Mouse (Mus musculus) CH12.LX (cell line): ENCODE results near the gene Thrap3. TPM values are rescaled to one million over a fixed set of nuclear protein-coding genes. Genes with fewer than 3 reads are reported as not detected.

Experiments used
- DNase-seq: peaks from one replicate; pipeline ENCODE4 v3.0.0-alpha.2; 2013; ENCODE audit errors: extremely low read depth
- H3K27ac ChIP-seq: 2 replicates; pipeline ENCODE4 v1.5.1; 2012; ENCODE audit warnings: low read depth, mild to moderate bottlenecking, control low read depth, moderate library complexity; ENCODE audit not compliant: insufficient read depth
- H3K27me3 ChIP-seq: replicated peaks from 2 replicates; pipeline ENCODE3; 2012; ENCODE audit warnings: inconsistent platforms
- H3K36me3 ChIP-seq, 2 experiments: replicated peaks in 1 of 2; 2 replicates each; pipeline versions ENCODE3 to v1.6.1; 2012; ENCODE audit warnings: inconsistent platforms in 1 of 2, low read length in 1 of 2, mild to moderate bottlenecking in 1 of 2, mixed read lengths in 1 of 2, moderate library complexity in 1 of 2; ENCODE audit not compliant: control insufficient read depth in 1 of 2, insufficient read depth in 1 of 2
- H3K4me1 ChIP-seq, 2 experiments: 2 replicates each; pipeline ENCODE4 v1.6.1; 2012; ENCODE audit warnings: inconsistent platforms in 1 of 2, moderate library complexity in 1 of 2; ENCODE audit not compliant: insufficient read depth in 2 of 2, control insufficient read depth in 1 of 2
- H3K4me2 ChIP-seq: 2 replicates; pipeline ENCODE4 v1.6.1; 2012; ENCODE audit warnings: low read depth, mild to moderate bottlenecking, control low read depth; ENCODE audit not compliant: poor library complexity, insufficient read depth, severe bottlenecking
- H3K4me3 ChIP-seq, 3 experiments: fragments of 150-350 bp in 1 of 3; sonication (generic) in 1 of 3; replicated peaks in 1 of 3; 2 replicates each; pipeline versions ENCODE3 to v1.5.1; 2011 to 2012; ENCODE audit warnings: low read depth in 2 of 3, low read length in 2 of 3, mild to moderate bottlenecking in 2 of 3, moderate library complexity in 2 of 3, control low read depth in 1 of 3, improper control_type of control experiment in 1 of 3, inconsistent platforms in 1 of 3, mixed read lengths in 1 of 3; ENCODE audit not compliant: poor library complexity in 1 of 3
- H3K79me2 ChIP-seq: replicated peaks from 2 replicates; pipeline ENCODE4 v1.6.1; 2012; ENCODE audit warnings: mild to moderate bottlenecking, moderate library complexity; ENCODE audit not compliant: control insufficient read depth, poor library complexity, insufficient read depth, severe bottlenecking; ENCODE audit errors: extremely low read depth
- H3K9ac ChIP-seq: 2 replicates; pipeline ENCODE4 v1.6.1; 2012; ENCODE audit warnings: low read depth, mild to moderate bottlenecking, control low read depth, moderate library complexity; ENCODE audit not compliant: insufficient read depth
- H3K9me3 ChIP-seq: replicated peaks from 2 replicates; pipeline ENCODE3; 2012; ENCODE audit warnings: low read length, inconsistent platforms, mixed read lengths
- ELF1 ChIP-seq: IDR thresholded peaks from 2 replicates; pipeline ENCODE4 v1.6.1; 2014; ENCODE audit warnings: low read depth, mild to moderate bottlenecking, inconsistent platforms, low read length, improper control_type of control experiment
- ETS1 ChIP-seq: conservative IDR thresholded peaks from 2 replicates; pipeline ENCODE4 v1.6.1; 2012; ENCODE audit warnings: low read depth, mild to moderate bottlenecking, inconsistent platforms, low read length, improper control_type of control experiment, moderate library complexity
- HCFC1 ChIP-seq: IDR thresholded peaks from 2 replicates; pipeline ENCODE4 v1.6.1; 2012; ENCODE audit warnings: low read depth, mild to moderate bottlenecking, inconsistent platforms, low read length, improper control_type of control experiment
- IRF4 ChIP-seq: IDR thresholded peaks from 2 replicates; pipeline ENCODE4 v1.6.1; 2014; ENCODE audit warnings: low read depth, mild to moderate bottlenecking, inconsistent platforms, low read length, improper control_type of control experiment
- JUN ChIP-seq: IDR thresholded peaks from 2 replicates; pipeline ENCODE4 v1.6.1; 2011; ENCODE audit warnings: low read depth, mild to moderate bottlenecking, low read length, improper control_type of control experiment, moderate library complexity; ENCODE audit not compliant: insufficient read depth
- JUND ChIP-seq: conservative IDR thresholded peaks from 2 replicates; pipeline ENCODE4 v1.6.1; 2011; ENCODE audit warnings: low read depth, low read length, improper control_type of control experiment
- KAT2A ChIP-seq: IDR thresholded peaks from 2 replicates; pipeline ENCODE4 v1.6.1; 2012; ENCODE audit warnings: low read length, improper control_type of control experiment, inconsistent platforms; ENCODE audit not compliant: insufficient replicate concordance
- MAX ChIP-seq: IDR thresholded peaks from 2 replicates; pipeline ENCODE4 v1.6.1; 2011; ENCODE audit warnings: low read length, improper control_type of control experiment
- NELFE ChIP-seq: IDR thresholded peaks from 2 replicates; pipeline ENCODE4 v1.6.1; 2011; ENCODE audit warnings: low read depth, low read length, improper control_type of control experiment
- NRF1 ChIP-seq: IDR thresholded peaks from 2 replicates; pipeline ENCODE4 v1.6.1; 2014; ENCODE audit warnings: low read depth, mild to moderate bottlenecking, inconsistent platforms, low read length, improper control_type of control experiment, moderate library complexity
- POLR2A ChIP-seq: IDR thresholded peaks from 2 replicates; pipeline ENCODE4 v1.6.1; 2011; ENCODE audit warnings: low read depth, mild to moderate bottlenecking, improper control_type of control experiment, low read length
- RCOR1 ChIP-seq: conservative IDR thresholded peaks from 2 replicates; pipeline ENCODE4 v1.6.1; 2012; ENCODE audit warnings: low read depth, mild to moderate bottlenecking, inconsistent platforms, low read length, improper control_type of control experiment
- SIN3A ChIP-seq: IDR thresholded peaks from 2 replicates; pipeline ENCODE4 v1.6.1; 2012; ENCODE audit warnings: low read length, improper control_type of control experiment, inconsistent platforms
- SMC3 ChIP-seq: IDR thresholded peaks from 2 replicates; pipeline ENCODE4 v1.6.1; 2011; ENCODE audit warnings: low read depth, low read length, improper control_type of control experiment
- TCF12 ChIP-seq: IDR thresholded peaks from 2 replicates; pipeline ENCODE4 v1.6.1; 2014; ENCODE audit warnings: low read depth, mild to moderate bottlenecking, inconsistent platforms, low read length, improper control_type of control experiment
- ZC3H11A ChIP-seq: IDR thresholded peaks from 2 replicates; pipeline ENCODE4 v1.6.1; 2012; ENCODE audit warnings: low read depth, mild to moderate bottlenecking, inconsistent platforms, low read length, improper control_type of control experiment
- ZMIZ1 ChIP-seq: IDR thresholded peaks from 2 replicates; pipeline ENCODE4 v1.6.1; 2012; ENCODE audit warnings: low read depth, mild to moderate bottlenecking, inconsistent platforms, low read length, improper control_type of control experiment
- ZNF384 ChIP-seq: IDR thresholded peaks from 2 replicates; pipeline ENCODE4 v1.6.1; 2012; ENCODE audit warnings: low read depth, low read length, improper control_type of control experiment, inconsistent platforms
- dilution Hi-C: fragments of 300-500 bp; cut with MboI; formaldehyde crosslinking; loops from 2 replicates; pipeline ENCODE4 v1.14.3; 2020; ENCODE audit warnings: low sequenced_read_pairs; ENCODE audit not compliant: extremely low pct_unique_long_range_greater_than_20kb, extremely low pct_ligation_motif_present
- in situ Hi-C: fragments of 300-500 bp; cut with MboI; formaldehyde crosslinking; loops from 3 replicates; pipeline ENCODE4 v1.14.3; 2019; ENCODE audit warnings: low sequenced_read_pairs, low pct_ligation_motif_present, low pct_unique_long_range_greater_than_20kb, mixed read lengths
- polyA plus RNA-seq: library from polyadenylated mRNA; unstranded; fragments of >175 nt; gene quantifications from 2 replicates; pipeline ENCODE4 v1.2.1, GENCODE M21; 2012; ENCODE audit warnings: low read depth; ENCODE audit not compliant: insufficient read length
- total RNA-seq, 2 experiments: library from RNA; depleted of rRNA; stranded (reverse); fragments of 300-350 nt in 1 of 2; fragments of >200 nt in 1 of 2; gene quantifications; 2 replicates each; pipeline ENCODE4 v1.2.3; 2012 to 2014

Thrap3 gene
- total and polyA plus RNA-seq, 3 experiments: 140 to 327 (median 183) TPM

- H3K36me3 ChIP-seq: peaks cover 40 to 88% of the 10 kb centered on the region in 2 experiments
- H3K4me3 ChIP-seq: no peak overlapping the region
- H3K4me2 ChIP-seq: no peak overlapping the region
- no peak overlapping the region for H3K9ac ChIP-seq
- in situ Hi-C loops: no loop called here
- H3K79me2 ChIP-seq: 0 out of 2 replicates have a peak, but pooled peaks cover 2% of the 10 kb centered on the region
- dilution Hi-C loops: no loop called here
- H3K27ac ChIP-seq: no peak overlapping the region
- DNase-seq: no peak
- no peak for TF ChIP-seq NRF1
- no peak for TF ChIP-seq KAT2A
- no peak for TF ChIP-seq JUND
- no peak for TF ChIP-seq SIN3A
- no peak for TF ChIP-seq POLR2A
- H3K9me3 ChIP-seq: no peaks in the 10 kb centered on the region
- H3K27me3 ChIP-seq: no peaks in the 10 kb centered on the region
- peaks cover 7 to 33% of the 10 kb centered on the region in 2 experiments for H3K4me1 ChIP-seq
These were observed 40.0 kb upstream of the Thrap3 start for GRCm38 (mm10) chr4:126242510-126242909.

GRCm38 (mm10) chr4:126241956-126242355 lies 39.4 kb upstream of the Thrap3 start:
- Histone ChIP-seq H3K36me3 (peaks cover 43 to 88% of the 10 kb centered on the region in 2 experiments), H3K79me2 (0 out of 2 replicates have a peak, but pooled peaks cover 2% of the 10 kb centered on the region), H3K9me3 (no peaks in the 10 kb centered on the region), H3K27ac (no peak overlapping the region), H3K4me2 (no peak overlapping the region), H3K27me3 (no peaks in the 10 kb centered on the region), H3K4me3 (no peak overlapping the region), H3K4me1 (peaks cover 7 to 38% of the 10 kb centered on the region in 2 experiments), H3K9ac (no peak overlapping the region)
- no peak for DNase-seq
- no peak for TF ChIP-seq JUN
- no peak for TF ChIP-seq SIN3A
- TF ChIP-seq JUND: no peak
- TF ChIP-seq HCFC1: no peak
- TF ChIP-seq MAX: no peak
- no peak for TF ChIP-seq NELFE
- TF ChIP-seq ZMIZ1: no peak
- no peak for TF ChIP-seq ELF1
- TF ChIP-seq TCF12: no peak
- TF ChIP-seq NRF1: no peak
- no peak for TF ChIP-seq ETS1
- TF ChIP-seq ZNF384: no peak
- TF ChIP-seq SMC3: no peak
- TF ChIP-seq RCOR1: no peak
- no peak for TF ChIP-seq IRF4
- no peak for TF ChIP-seq ZC3H11A
- in situ Hi-C loops (no loop called here), dilution Hi-C loops (no loop called here)
